Mouse (Mus musculus): ENCODE measurements around the gene Dnajb12. TPM values are rescaled to one million over a fixed set of nuclear protein-coding genes. Genes with fewer than 3 reads are reported as not detected.

Gene Dnajb12
- total RNA-seq, 2 experiments from 2014 or later: 44.9 to 47.1 TPM

DNA sequence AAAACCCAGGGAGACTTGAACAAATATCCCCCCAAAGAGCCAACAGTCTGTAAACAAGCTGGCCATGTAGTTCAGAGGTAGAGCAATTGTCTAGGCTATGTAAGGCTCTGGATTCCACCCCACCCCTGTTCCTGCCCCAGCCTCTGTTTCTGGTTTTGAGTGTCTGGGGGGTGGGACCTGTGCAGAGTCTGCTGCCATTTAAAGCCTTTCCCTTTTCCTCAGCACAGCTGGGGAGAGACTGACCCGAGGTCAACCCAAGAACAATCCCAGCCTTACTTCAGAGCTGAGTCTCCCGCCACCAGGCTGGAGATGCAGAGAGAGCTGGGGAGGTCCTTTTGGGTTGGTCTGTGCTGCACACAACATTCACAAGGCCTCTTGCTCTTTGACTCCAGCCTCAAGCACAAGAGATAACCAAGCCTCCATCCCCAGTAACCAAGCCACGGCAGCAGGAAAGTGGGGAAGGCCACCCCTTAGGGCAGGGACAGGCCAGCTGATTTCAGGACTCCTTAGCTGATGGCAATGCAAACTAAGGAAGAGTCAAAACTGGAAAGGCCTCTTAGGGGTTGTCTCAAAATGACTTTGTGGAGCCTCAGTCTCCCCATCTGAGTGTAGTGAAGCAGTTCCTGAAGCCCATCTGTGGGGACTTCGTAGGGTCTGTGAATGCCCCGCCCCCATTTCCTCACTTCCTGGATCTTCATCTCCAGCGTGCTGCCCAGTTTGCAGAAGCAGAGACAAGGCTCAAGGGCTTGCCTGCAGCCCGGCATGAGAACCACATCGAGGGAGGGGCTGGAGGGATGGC, 56.9 kb downstream of the Dnajb12 start:
- DNase-seq (ENCODE audit: extremely low spot score in 1 of 2, low spot score in 2 of 2): peak in 1 of 2 experiments; percentile 45
- intact Hi-C loops (cut with DNase I): no loop called here

DNA sequence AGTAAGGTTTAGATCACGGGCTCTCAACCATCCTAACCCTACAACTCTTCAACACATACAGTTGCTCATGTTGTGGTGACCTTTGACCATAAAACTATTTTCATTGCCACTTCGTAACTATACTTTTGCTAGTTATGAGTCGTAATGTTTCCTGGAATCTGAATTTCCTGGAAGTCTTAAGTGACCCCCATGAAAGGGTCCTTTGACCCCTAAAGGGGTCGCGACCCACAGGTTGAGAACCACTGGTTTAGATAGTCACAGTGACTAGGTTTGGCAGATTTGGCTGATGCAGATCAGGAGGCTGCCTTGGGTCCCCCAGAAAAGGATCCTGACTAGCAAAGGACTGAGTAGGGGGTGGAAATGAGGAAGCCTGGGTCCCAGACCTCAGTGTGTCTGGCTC, 59.3 kb downstream of the Dnajb12 start:
- intact Hi-C loops (cut with DNase I): no loop called here
- no peak for DNase-seq (ENCODE audit: extremely low spot score in 1 of 2, low spot score in 2 of 2)

DNA sequence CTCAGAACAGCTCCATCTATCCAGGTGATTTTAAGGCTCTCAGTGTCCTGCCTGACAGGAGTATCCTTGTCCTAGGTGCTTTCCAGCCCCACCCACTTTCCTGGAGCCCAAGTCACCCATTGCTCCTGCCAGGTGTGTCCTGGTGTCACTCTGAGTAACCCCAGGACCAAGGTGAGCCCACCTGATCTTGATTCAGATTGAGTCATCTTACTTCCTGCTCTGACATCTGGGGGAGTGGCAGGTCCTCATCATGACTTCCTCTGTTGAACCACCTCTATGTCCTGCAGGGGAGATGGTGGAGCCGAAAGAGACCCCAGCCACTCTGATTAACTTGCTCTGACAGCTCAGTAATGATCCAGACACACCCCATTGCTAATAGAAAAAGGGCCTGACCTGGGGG, 59.7 kb downstream of the Dnajb12 start:
- intact Hi-C loops (cut with DNase I): no loop called here

DNA sequence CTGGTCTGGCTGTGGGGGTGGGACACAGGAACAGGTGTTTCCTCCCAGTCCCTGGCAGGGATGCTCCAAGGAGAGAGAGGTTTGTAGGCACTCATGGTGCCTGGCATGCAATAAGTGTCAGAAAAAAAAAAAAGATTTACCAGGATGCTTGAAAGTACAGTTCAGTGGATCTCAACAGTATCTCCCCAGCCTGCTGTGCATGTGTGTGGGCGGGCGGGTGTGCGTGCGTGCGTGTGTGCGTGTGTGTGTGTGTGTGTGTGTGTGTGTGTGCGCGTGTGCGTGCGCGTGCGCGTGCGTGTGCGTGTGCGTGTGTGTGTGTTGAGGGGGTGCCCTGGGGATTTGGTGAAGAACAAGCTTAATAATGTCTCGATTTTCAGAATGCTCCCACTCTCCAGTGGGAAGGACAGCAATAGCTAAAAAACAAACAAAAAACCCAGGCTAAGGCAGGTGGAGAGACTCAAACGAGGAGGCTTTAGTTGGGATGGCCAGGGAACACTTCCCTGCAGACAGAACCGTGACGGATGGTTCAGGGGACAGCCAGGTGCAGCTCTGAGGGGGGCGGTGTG, 63.0 kb downstream of the Dnajb12 start:
- DNase-seq (ENCODE audit: extremely low spot score in 1 of 2, low spot score in 2 of 2): peak in 1 of 2 experiments; percentile 59
- intact Hi-C loops (cut with DNase I): no loop called here

More for the DNA sequence above, 59.7 kb downstream of the Dnajb12 start:
- no peak for DNase-seq (ENCODE audit: extremely low spot score in 1 of 2, low spot score in 2 of 2)

DNA sequence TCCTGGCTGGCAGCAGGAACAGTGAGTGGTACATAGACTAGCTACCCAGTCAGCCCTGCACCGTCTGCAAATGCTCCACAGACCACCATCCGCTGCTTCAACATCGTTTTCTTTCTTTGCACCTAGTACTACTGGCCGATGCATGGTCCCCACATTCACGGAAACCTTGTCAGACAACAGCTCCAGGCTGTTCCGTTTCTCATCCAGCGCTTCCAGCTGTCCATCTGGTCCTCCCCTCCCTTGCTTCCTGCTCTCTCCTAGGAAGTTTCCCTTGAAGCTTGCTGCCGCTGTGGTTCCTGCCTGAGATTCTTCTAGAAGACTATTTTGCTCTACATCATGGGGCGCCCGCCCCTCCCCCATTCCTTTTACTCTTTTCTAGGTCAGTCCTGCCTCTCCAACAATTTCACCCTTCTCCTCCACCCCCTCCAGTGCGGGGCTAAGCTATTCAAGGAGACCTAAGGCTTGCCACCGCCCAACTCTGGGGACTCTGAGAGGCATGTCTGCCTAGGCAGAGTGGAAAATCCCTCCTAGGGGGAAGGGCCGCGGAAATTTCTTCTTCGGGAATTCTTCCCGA, 63.6 kb downstream of the Dnajb12 start:
- intact Hi-C loops (cut with DNase I): no loop called here
- peak; percentile 71 to 90 for DNase-seq (ENCODE audit: extremely low spot score in 1 of 2, low spot score in 2 of 2)

DNA sequence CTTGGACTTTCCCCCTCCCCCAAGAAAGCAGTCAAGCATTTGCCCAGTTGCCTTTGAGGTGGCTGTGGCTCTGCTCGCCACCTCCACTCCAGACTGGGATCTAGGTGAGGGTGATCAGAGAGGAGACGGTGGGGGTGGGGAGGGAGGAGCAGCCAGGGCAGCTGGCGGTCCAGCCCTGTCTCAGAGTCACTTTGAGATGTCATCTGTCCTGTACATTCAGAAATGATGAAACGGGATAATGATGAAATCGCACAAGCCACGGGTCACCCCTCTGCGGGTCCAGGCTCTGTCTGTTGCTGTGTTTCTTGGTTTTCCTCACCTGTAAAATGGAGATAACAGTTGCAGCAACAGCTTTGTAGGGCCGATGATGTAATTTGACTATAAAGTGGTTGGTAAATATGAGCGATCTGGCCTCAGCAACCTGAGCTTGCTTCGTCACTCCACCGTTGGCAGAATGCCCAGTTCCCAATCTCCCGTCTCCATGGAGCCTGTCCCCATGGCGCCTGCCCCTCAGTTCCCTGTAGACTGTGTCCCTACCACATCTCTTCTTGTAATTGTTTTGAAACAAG, 64.1 kb downstream of the Dnajb12 start:
- peak; percentile 80 to 90 for DNase-seq (ENCODE audit: extremely low spot score in 1 of 2, low spot score in 2 of 2)
- intact Hi-C loops (cut with DNase I): no loop called here

DNA sequence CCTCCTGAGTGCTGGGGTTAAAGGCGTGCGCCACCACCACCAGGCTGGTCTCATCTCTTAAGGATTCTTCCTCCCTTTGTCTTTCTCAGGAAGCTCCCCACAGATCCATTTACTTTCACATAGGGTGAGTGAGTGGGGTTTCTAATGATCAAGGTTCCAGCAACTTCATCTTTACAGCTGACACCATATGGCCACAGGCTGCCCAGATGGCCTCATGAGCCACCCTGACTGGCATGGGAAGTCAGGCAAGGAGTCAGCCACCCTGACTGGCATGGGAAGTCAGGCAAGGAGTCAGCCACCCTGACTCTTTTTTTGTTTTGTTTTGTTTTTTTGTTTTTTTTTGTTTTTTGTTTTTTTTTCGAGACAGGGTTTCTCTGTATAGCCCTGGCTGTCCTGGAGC, 66.1 kb downstream of the Dnajb12 start:
- intact Hi-C loops (cut with DNase I): no loop called here
- no peak for DNase-seq (ENCODE audit: extremely low spot score in 1 of 2, low spot score in 2 of 2)

DNA sequence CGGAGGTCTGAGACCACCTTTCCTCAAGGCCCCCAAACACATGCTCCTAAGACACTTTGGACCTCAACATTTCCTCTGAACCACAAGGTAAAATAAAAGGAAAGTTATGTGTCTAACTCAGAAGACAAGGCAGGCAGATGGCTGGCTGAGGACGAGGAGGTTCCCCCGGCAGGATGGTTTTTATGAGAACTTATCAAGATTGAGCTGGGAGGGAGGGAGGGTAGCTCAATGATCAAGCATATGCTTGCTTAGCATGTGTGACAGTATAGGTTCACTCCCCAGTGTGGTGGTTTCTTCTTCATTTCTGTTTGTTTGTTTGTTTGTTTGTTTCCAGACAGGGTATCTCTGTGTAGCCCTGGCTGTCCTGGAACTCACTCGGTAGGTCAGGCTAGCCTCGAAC, 67.0 kb downstream of the Dnajb12 start:
- no peak for DNase-seq (ENCODE audit: extremely low spot score in 1 of 2, low spot score in 2 of 2)
- intact Hi-C loops (cut with DNase I): no loop called here

DNA sequence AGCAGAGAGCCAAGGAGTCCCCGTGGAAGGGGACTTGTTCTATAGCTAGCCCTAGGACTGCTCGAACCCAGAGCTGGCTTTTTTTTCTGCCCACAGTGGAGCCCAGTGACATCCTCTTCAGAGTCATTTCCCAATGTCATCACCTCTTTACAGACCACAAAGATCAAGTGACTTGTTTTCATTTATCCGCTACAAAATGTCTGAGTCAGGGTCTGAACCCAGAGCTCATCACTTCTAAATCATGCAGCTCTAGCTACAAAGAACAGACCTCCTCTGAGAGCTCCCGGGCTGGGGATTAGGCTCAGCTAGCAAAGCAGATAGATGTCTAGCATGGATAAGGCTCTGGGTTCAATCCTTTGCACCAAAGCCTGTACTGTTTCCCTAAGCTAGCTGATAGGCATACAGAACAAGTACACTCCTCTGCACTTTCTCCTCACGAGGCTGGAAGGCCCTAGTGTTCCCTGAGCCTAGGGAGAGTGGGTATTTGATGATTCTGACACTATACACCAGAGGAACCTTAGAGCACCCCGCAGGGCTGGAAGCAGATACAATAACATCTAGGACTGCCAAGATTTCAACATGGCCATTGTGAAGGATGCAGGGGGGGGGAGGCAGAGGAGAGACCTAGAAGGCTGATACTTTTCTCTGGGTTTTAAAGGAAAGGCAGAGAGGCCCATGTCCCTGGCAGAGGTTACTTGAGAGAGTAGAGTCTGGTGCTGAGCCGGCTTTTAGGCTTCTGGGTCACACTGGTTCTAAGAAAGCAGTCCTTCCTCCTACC, 68.1 kb downstream of the Dnajb12 start:
- intact Hi-C loops (cut with DNase I): no loop called here

DNA sequence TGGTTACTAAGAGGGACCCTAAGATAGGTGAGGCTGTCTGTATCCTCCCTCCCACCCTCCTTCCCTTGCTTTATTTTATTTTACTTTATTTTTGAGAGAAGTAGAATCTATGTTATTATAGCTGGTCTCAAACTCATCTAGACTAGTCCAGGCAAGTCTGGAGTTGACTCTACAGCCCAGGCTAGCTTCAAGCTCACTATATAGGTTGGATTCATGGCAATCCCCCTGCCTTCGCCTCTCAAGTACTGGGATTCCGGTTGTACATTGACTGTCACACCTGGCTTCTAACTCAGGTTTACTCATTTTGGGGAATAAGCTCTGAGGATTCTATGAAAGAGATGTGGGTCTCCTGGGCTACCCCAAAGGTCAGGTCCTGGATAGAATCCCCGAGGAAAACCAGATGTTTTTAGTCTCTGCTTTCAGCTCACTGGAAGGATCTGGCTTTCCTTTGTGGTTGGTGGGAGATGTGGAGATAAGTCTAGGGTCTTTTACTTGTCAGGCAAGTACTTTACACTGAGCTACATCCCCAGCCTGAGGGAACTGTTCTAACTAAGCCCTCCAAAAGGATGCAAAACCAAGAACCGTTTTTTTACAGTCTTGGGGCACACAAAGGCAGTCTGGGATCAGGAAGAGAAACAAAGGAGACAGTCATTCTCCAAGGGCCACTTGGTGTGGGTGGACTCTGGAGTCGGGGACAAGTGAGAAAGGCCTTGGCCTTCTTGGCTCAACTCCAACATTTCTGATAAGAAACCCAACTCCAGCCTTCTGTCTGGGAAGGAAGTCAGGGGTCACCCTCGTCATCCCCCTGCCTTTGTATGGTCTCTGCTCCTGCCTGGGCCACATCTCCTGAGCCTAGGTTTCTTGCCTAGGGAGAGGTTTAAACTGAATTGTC, 69.3 kb downstream of the Dnajb12 start:
- intact Hi-C loops (cut with DNase I): no loop called here
- no peak for DNase-seq (ENCODE audit: extremely low spot score in 1 of 2, low spot score in 2 of 2)

More for the DNA sequence above, 68.1 kb downstream of the Dnajb12 start:
- peak in 1 of 2 experiments; percentile 76 for DNase-seq (ENCODE audit: extremely low spot score in 1 of 2, low spot score in 2 of 2)

Other genes with a start within 250 kb of the Dnajb12 start
- 10 to 100 TPM; 78.5 to 79.8 TPM for gene Micu1, start 177.1 kb upstream of the Dnajb12 start, total RNA-seq (2021)
- gene Ddit4, start 72.3 kb downstream of the Dnajb12 start, total RNA-seq (2021): 10 to 100 TPM; 52.2 to 67.8 TPM
- 10 to 100 TPM; 18.4 to 22.2 TPM for gene Ascc1, start 123.2 kb downstream of the Dnajb12 start, total RNA-seq (2021)
- 10 to 100 TPM; 61.8 to 68.6 TPM for gene Anapc16, start 123.6 kb downstream of the Dnajb12 start, total RNA-seq (2021)
- 100 to 1,000 TPM; 484 to 496 TPM for gene Spock2, start 226.7 kb downstream of the Dnajb12 start, total RNA-seq (2021)